Mouse (Mus musculus): ENCODE results near the gene Slc6a1.

GRCm38 (mm10) chr6:114291396-114291795, 9.0 kb downstream of the Slc6a1 start:
- TF ChIP-seq GATA1 (IDR thresholded peaks at IDR 0.05; ENCODE audit: borderline replicate concordance, low read length), result no peak
- TF ChIP-seq FLI1 (IDR thresholded peaks at IDR 0.05; ENCODE audit: low read length), result no peak

Measured in megakaryocyte, embryonic 14.5 days (primary cell).